Mouse (Mus musculus) thymus, adult 2 months (tissue): ENCODE measurements around the gene Rbfox3.

Source experiments
- CTCF ChIP-seq: fragments of 200-500 bp; IDR thresholded peaks from 2 replicates; pipeline ENCODE4 v1.5.1; 2012; ENCODE audit warnings: mild to moderate bottlenecking, control low read depth, low read length, moderate library complexity, borderline replicate concordance; ENCODE audit not compliant: control insufficient read depth, poor library complexity, insufficient read depth; ENCODE audit errors: extremely low read depth
- POLR2A ChIP-seq: fragments of 200-500 bp; IDR thresholded peaks from 2 replicates; pipeline ENCODE4 v1.6.1; 2012; ENCODE audit warnings: mild to moderate bottlenecking, low read length, control low read depth, moderate library complexity; ENCODE audit not compliant: control insufficient read depth, poor library complexity, insufficient read depth; ENCODE audit errors: extremely low read depth

DNA sequence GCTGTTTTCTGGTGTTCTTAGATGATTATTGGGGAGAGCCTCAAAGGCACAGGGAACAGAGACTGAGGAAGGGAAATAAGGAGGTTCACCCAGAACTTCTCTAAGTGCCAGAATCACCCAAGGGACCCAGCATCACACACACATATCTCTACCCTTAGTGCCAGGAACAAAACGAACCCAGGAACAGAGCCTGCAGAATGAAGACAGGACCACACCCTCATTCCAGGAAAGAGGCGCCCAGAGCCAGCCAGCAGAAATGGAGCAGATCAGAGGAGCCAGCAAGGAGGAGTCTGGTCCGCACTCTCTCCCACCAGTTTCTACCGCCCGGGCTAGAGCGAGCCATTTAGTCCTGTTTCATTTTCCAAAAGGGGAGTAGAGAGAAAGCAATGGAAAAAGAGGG, 358.4 kb downstream of the Rbfox3 start:
- TF ChIP-seq CTCF, result no peak
- TF ChIP-seq POLR2A, result no peak
